Comparison of ENCODE assay signal across 10 mouse cellular contexts in genomic region chr12:100124913-100125798, GRCm38 (mm10). TPM values are rescaled to one million over a fixed set of nuclear protein-coding genes. Genes with fewer than 3 reads are reported as not detected.
DNase-seq lines count a peak whose midpoint lies in the region; ATAC-seq and TF ChIP-seq lines count a peak whose summit lies in the region.
"Had no signal": no experiment of that assay in that cellular context is flagged by ENCODE, and none has a peak within 500 bp of the region (broad histone marks: within the 10 kb centered on the region; RNA-seq: fewer than 3 reads in every experiment).

No protein-coding gene starts in this region.

- TF ChIP-seq CTCF in hindbrain, postnatal 0 days (IDR thresholded peaks at IDR 0.05; ENCODE audit: low read depth) = peak; percentile 49
- TF ChIP-seq CTCF in stomach, postnatal 0 days (IDR thresholded peaks at IDR 0.05; ENCODE audit: low read depth) = peak; percentile 47

- no peak overlapping the region for H3K9ac ChIP-seq in hindbrain, embryonic 11.5 days (ENCODE audit: low read depth, low read length)
- H3K9ac ChIP-seq in hindbrain, postnatal 0 days (replicated peaks; ENCODE audit: low read length) = no peak overlapping the region
- H3K9ac ChIP-seq in stomach, postnatal 0 days (ENCODE audit: low read length) = no peak overlapping the region
- H3K9ac ChIP-seq: heart, embryonic 15.5 days had no signal

- peak; percentile 41 for DNase-seq in hindbrain, embryonic 11.5 days (ENCODE audit: low spot score)
- DNase-seq in hindbrain, embryonic 10.5 days (ENCODE audit: low spot score) = no peak
- DNase-seq in retina, embryonic 14.5 days (ENCODE audit: low spot score) = peak; percentile 38
- no peak for DNase-seq in retina, postnatal 1 day
- no peak for DNase-seq in hindbrain, postnatal 0 days (ENCODE audit: low spot score)
- DNase-seq in stomach, postnatal 0 days (ENCODE audit: low spot score) = no peak
- DNase-seq in frontal cortex, postnatal 14 days (ENCODE audit: low spot score in 2 of 2) = no peak
- DNase-seq: thymus, postnatal 14 days had no signal

- no peak overlapping the region for H3K4me2 ChIP-seq in hindbrain, embryonic 11.5 days (replicated peaks; ENCODE audit: low read depth, low read length)
- no peak overlapping the region for H3K4me2 ChIP-seq in hindbrain, postnatal 0 days (ENCODE audit: low read depth, low read length)
- H3K4me2 ChIP-seq in stomach, postnatal 0 days (replicated peaks; ENCODE audit: low read depth) = no peak overlapping the region
- H3K4me2 ChIP-seq: heart, embryonic 15.5 days had no signal

- H3K27ac ChIP-seq in hindbrain, embryonic 11.5 days (ENCODE audit: low read depth, low read length) = no peak overlapping the region
- no peak overlapping the region for H3K27ac ChIP-seq in hindbrain, embryonic 10.5 days
- no peak overlapping the region for H3K27ac ChIP-seq in hindbrain, postnatal 0 days
- H3K27ac ChIP-seq in stomach, postnatal 0 days (replicated peaks) = no peak overlapping the region
- H3K27ac ChIP-seq: heart, embryonic 15.5 days had no signal

- no peak overlapping the region for H3K4me3 ChIP-seq in hindbrain, embryonic 11.5 days (ENCODE audit: low read depth, low read length)
- H3K4me3 ChIP-seq in hindbrain, embryonic 10.5 days = no peak overlapping the region
- no peak overlapping the region for H3K4me3 ChIP-seq in hindbrain, postnatal 0 days (ENCODE audit: low read length)
- no peak overlapping the region for H3K4me3 ChIP-seq in stomach, postnatal 0 days (ENCODE audit: low read depth, low read length)
- H3K4me3 ChIP-seq: heart, embryonic 15.5 days had no signal

- WGBS in hindbrain, embryonic 11.5 days = 85% methylated on average over 16 of the region's 16 CpGs
- WGBS in hindbrain, embryonic 10.5 days = 83% methylated on average over 16 of the region's 16 CpGs
- 77% methylated on average over 16 of the region's 16 CpGs for WGBS in hindbrain, postnatal 0 days
- WGBS in stomach, postnatal 0 days = 78% methylated on average over 16 of the region's 16 CpGs

- H3K36me3 ChIP-seq in hindbrain, embryonic 11.5 days (ENCODE audit: control insufficient read depth, insufficient read depth, low read length) = peaks cover 21% of the 10 kb centered on the region
- peaks cover 98% of the 10 kb centered on the region for H3K36me3 ChIP-seq in hindbrain, embryonic 10.5 days
- H3K36me3 ChIP-seq in hindbrain, postnatal 0 days (ENCODE audit: insufficient read depth, low read length) = peaks cover 71% of the 10 kb centered on the region
- H3K36me3 ChIP-seq in stomach, postnatal 0 days (ENCODE audit: control insufficient read depth, insufficient read depth, low read length) = peaks cover 42% of the 10 kb centered on the region

- no peaks in the 10 kb centered on the region for H3K4me1 ChIP-seq in hindbrain, embryonic 11.5 days (replicated peaks; ENCODE audit: control insufficient read depth, insufficient read depth, low read length)
- 0 out of 2 replicates have a peak, but pooled peaks cover 7% of the 10 kb centered on the region for H3K4me1 ChIP-seq in hindbrain, embryonic 10.5 days (replicated peaks)
- no peaks in the 10 kb centered on the region for H3K4me1 ChIP-seq in hindbrain, postnatal 0 days (ENCODE audit: insufficient read depth, low read length)
- no peaks in the 10 kb centered on the region for H3K4me1 ChIP-seq in stomach, postnatal 0 days (replicated peaks; ENCODE audit: control insufficient read depth, insufficient read depth)

- no peaks in the 10 kb centered on the region for H3K9me3 ChIP-seq in hindbrain, embryonic 11.5 days (ENCODE audit: control insufficient read depth, low read length)
- no peaks in the 10 kb centered on the region for H3K9me3 ChIP-seq in hindbrain, embryonic 10.5 days
- H3K9me3 ChIP-seq in hindbrain, postnatal 0 days (ENCODE audit: low read length) = no peaks in the 10 kb centered on the region
- H3K9me3 ChIP-seq in stomach, postnatal 0 days (ENCODE audit: control insufficient read depth, low read length) = no peaks in the 10 kb centered on the region
- H3K9me3 ChIP-seq: heart, embryonic 15.5 days had no signal

- ATAC-seq in hindbrain, embryonic 11.5 days (ENCODE audit: low FRiP score) = peak; percentile 23; the same call in 1 of the 2 replicates
- peak; percentile 42; the same call in 1 of the 2 replicates for ATAC-seq in hindbrain, postnatal 0 days
- peak; percentile 30; the same call in 1 of the 2 replicates for ATAC-seq in stomach, postnatal 0 days (ENCODE audit: low FRiP score, low TSS enrichment)
- no peak for ATAC-seq in megakaryocyte, adult 5-6 weeks (ENCODE audit: poor library complexity, severe bottlenecking)

- no peaks in the 10 kb centered on the region for H3K27me3 ChIP-seq in hindbrain, embryonic 11.5 days (ENCODE audit: control insufficient read depth, insufficient read depth, low read length)
- H3K27me3 ChIP-seq in hindbrain, embryonic 10.5 days (ENCODE audit: insufficient read depth, poor library complexity, severe bottlenecking) = no peaks in the 10 kb centered on the region
- H3K27me3 ChIP-seq in hindbrain, postnatal 0 days (ENCODE audit: insufficient read depth, low read length) = no peaks in the 10 kb centered on the region
- no peaks in the 10 kb centered on the region for H3K27me3 ChIP-seq in stomach, postnatal 0 days (ENCODE audit: control insufficient read depth, insufficient read depth, low read length)
- H3K27me3 ChIP-seq: heart, embryonic 15.5 days had no signal

- TF ChIP-seq EP300 in stomach, postnatal 0 days (optimal IDR thresholded peaks at IDR 0.05) = no peak

RNA-seq across cellular contexts. Expression of gene Psmc1, which starts 15.2 kb away (rescaled TPM):
- 404 and 436 TPM in 2 replicates for polyA plus RNA-seq in hindbrain, embryonic 11.5 days (2014; fragmentation: Nextera tagmentation; extraction: Ambion mirVana)
- 366 and 386 TPM in 2 replicates for polyA plus RNA-seq in hindbrain, embryonic 10.5 days (2016; fragmentation: Nextera tagmentation; extraction: Ambion mirVana)
- 64.4 and 89.0 TPM in 2 replicates for total RNA-seq in hindbrain, postnatal 0 days (2014; rRNA removed)
- polyA plus RNA-seq in hindbrain, postnatal 0 days (2015; fragmentation: Nextera tagmentation; extraction: Ambion mirVana) = 275 and 295 TPM in 2 replicates
- 176 and 186 TPM in 2 replicates for polyA plus RNA-seq in stomach, postnatal 0 days (2015; fragmentation: Nextera tagmentation; extraction: Ambion mirVana)
- total RNA-seq in megakaryocyte, adult 5-6 weeks (2015) = 151 and 157 TPM in 2 replicates
- total RNA-seq in megakaryocyte, adult 5-6 weeks (2017) = 154 and 189 TPM in 2 replicates

RNA-seq across cellular contexts. Expression of gene Nrde2, which starts 34.3 kb away (rescaled TPM):
- 9.0 and 11.1 TPM in 2 replicates for polyA plus RNA-seq in hindbrain, embryonic 11.5 days (2014; fragmentation: Nextera tagmentation; extraction: Ambion mirVana)
- 12.7 and 13.2 TPM in 2 replicates for polyA plus RNA-seq in hindbrain, embryonic 10.5 days (2016; fragmentation: Nextera tagmentation; extraction: Ambion mirVana)
- 20.2 and 20.5 TPM in 2 replicates for total RNA-seq in hindbrain, postnatal 0 days (2014; rRNA removed)
- polyA plus RNA-seq in hindbrain, postnatal 0 days (2015; fragmentation: Nextera tagmentation; extraction: Ambion mirVana) = 11.8 and 13.6 TPM in 2 replicates
- 5.9 and 6.9 TPM in 2 replicates for polyA plus RNA-seq in stomach, postnatal 0 days (2015; fragmentation: Nextera tagmentation; extraction: Ambion mirVana)
- total RNA-seq in megakaryocyte, adult 5-6 weeks (2015) = 3.3 and 8.2 TPM in 2 replicates
- total RNA-seq in megakaryocyte, adult 5-6 weeks (2017) = 20.4 and 25.9 TPM in 2 replicates

Comparison
In these comparisons a context has a peak if more than half of its experiments do, and no peak if none do; other contexts are left out.
1. DNase-seq: peak in hindbrain, embryonic 11.5 days (single experiment) and retina, embryonic 14.5 days (single experiment); none in hindbrain, embryonic 10.5 days (single experiment), retina, postnatal 1 day (single experiment), hindbrain, postnatal 0 days (single experiment), stomach, postnatal 0 days (single experiment) and frontal cortex, postnatal 14 days (0 of 2).